Mouse (Mus musculus): Measurements from ENCODE around the gene Trp73. TPM values are rescaled to one million over a fixed set of nuclear protein-coding genes. Genes with fewer than 3 reads are reported as not detected.

Gene Trp73
- polyA plus RNA-seq, 1 experiment from 2014 or later: 0.09 TPM

GRCm38 (mm10) chr4:154139671-154140181 is 282 bp downstream of the Trp73 start:
- H3K36me3 ChIP-seq: no peaks in the 10 kb centered on the region
- no peaks in the 10 kb centered on the region for H3K9me3 ChIP-seq
- peaks cover 79% of the 10 kb centered on the region for H3K27me3 ChIP-seq (ENCODE audit: insufficient read depth, poor library complexity, severe bottlenecking)
- peak overlapping the region; percentile 87 for H3K4me3 ChIP-seq
- peak overlapping the region; percentile 3; the same call in 1 of the 2 replicates for H3K27ac ChIP-seq
- 1% methylated on average over 43 of the region's 59 CpGs for WGBS
- peaks cover 33% of the 10 kb centered on the region for H3K4me1 ChIP-seq
- no peak for DNase-seq (ENCODE audit: low spot score)

- DNase-seq (ENCODE audit: low spot score): no peak
- WGBS: 58% methylated on average over 5 of the region's 5 CpGs
- H3K27me3 ChIP-seq (ENCODE audit: insufficient read depth, poor library complexity, severe bottlenecking): peaks cover 91% of the 10 kb centered on the region
- peaks cover 25% of the 10 kb centered on the region for H3K4me1 ChIP-seq
- H3K36me3 ChIP-seq: no peaks in the 10 kb centered on the region
- H3K27ac ChIP-seq: no peak overlapping the region
- H3K9me3 ChIP-seq: no peaks in the 10 kb centered on the region
- H3K4me3 ChIP-seq: no peak overlapping the region
Measured at GRCm38 (mm10) chr4:154137139-154137538, 2.9 kb downstream of the Trp73 start.

DNA sequence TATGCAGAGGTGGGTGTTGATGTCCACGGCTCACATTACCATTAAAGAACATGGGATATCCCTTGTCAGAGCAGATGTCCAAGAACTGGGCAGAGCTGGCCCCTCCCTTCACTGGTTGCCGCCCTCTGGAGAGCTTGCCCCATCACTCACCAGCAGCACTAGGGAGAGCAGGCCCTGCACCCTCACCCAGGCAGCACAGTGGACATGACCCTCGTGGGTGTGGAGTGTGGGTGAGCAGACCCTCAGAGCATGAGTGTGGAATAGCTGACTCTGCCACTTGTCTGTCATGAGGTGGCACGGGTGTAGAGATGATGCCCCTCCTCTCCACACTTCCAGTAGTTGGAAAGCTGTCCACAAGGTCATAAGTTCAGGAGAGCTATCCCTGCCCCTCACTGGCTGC is 5.2 kb downstream of the Trp73 start:
- peaks cover 73% of the 10 kb centered on the region for H3K27me3 ChIP-seq (ENCODE audit: insufficient read depth, poor library complexity, severe bottlenecking)
- H3K9me3 ChIP-seq: no peaks in the 10 kb centered on the region
- no peak for DNase-seq (ENCODE audit: low spot score)
- H3K4me3 ChIP-seq: no peak overlapping the region
- no peaks in the 10 kb centered on the region for H3K36me3 ChIP-seq
- no peak overlapping the region for H3K27ac ChIP-seq
- H3K4me1 ChIP-seq: peaks cover 6% of the 10 kb centered on the region
- WGBS: 70% methylated on average over 4 of the region's 4 CpGs

DNA sequence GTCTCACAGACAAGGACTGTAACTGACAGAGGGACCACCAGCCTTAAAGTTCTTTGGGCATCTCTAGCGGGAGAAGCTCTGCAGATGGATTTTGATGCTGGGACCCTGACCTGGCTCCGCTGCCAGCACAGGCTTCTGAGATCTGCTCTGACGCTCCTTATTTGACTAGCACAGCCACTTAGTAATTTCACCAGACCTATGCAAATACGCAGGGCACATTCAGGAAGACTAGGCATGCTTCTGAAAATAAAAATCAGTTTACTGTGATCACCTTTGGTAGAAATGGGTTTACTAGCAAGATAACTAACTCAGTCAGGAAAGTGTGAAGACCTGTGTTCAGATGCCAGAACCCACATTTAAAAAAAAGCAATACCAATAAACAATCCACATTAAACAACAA is 8.1 kb downstream of the Trp73 start:
- H3K4me1 ChIP-seq: no peaks in the 10 kb centered on the region
- 73% methylated on average over 4 of the region's 4 CpGs for WGBS

GRCm38 (mm10) chr4:154129950-154130349 is 10.1 kb downstream of the Trp73 start:
- Histone ChIP-seq H3K9me3 (no peaks in the 10 kb centered on the region), H3K36me3 (no peaks in the 10 kb centered on the region), H3K4me1 (no peaks in the 10 kb centered on the region), H3K27ac (no peak overlapping the region), H3K4me3 (no peak overlapping the region), H3K27me3 (ENCODE audit: insufficient read depth, poor library complexity, severe bottlenecking) (peaks cover 47% of the 10 kb centered on the region)
- DNase-seq (ENCODE audit: low spot score): no peak

More for the DNA sequence above, 8.1 kb downstream of the Trp73 start:
- H3K27me3 ChIP-seq (ENCODE audit: insufficient read depth, poor library complexity, severe bottlenecking): peaks cover 59% of the 10 kb centered on the region
- no peaks in the 10 kb centered on the region for H3K9me3 ChIP-seq
- H3K27ac ChIP-seq: no peak overlapping the region
- H3K4me3 ChIP-seq: no peak overlapping the region
- DNase-seq (ENCODE audit: low spot score): no peak
- H3K36me3 ChIP-seq: no peaks in the 10 kb centered on the region

GRCm38 (mm10) chr4:154127273-154127672 is 12.7 kb downstream of the Trp73 start:
- Histone ChIP-seq H3K4me3 (no peak overlapping the region), H3K9me3 (no peaks in the 10 kb centered on the region), H3K27ac (no peak overlapping the region), H3K4me1 (no peaks in the 10 kb centered on the region), H3K36me3 (no peaks in the 10 kb centered on the region), H3K27me3 (ENCODE audit: insufficient read depth, poor library complexity, severe bottlenecking) (peaks cover 48% of the 10 kb centered on the region)
- DNase-seq (ENCODE audit: low spot score): no peak
- WGBS: 69% methylated on average over 3 of the region's 3 CpGs

DNA sequence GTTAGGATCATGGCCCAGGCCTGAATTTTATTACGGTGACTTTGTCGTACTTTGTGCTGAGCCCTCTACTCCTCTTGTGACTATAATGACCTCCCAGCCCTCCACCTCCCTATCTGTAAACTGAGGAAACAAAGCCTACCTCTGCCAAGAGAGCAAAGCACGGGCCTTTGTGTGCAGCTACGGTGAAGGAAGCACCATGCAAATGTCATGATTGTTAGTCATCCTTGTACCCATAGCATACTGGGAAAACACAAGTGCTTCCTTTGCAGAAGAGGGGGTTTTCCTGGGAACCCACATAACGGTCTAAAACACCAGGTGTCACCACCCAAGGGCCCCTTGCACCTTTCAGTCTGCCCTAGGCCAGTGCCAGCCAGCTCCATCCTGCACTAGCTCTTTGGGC is 14.8 kb downstream of the Trp73 start:
- 68% methylated on average over 5 of the region's 5 CpGs for WGBS
- Histone ChIP-seq H3K4me3 (no peak overlapping the region), H3K27me3 (ENCODE audit: insufficient read depth, poor library complexity, severe bottlenecking) (peaks cover 52% of the 10 kb centered on the region), H3K36me3 (no peaks in the 10 kb centered on the region), H3K9me3 (no peaks in the 10 kb centered on the region), H3K27ac (no peak overlapping the region), H3K4me1 (no peaks in the 10 kb centered on the region)
- DNase-seq (ENCODE audit: low spot score): no peak

- Histone ChIP-seq H3K27me3 (ENCODE audit: insufficient read depth, poor library complexity, severe bottlenecking) (peaks cover 53% of the 10 kb centered on the region), H3K9me3 (no peaks in the 10 kb centered on the region), H3K27ac (no peak overlapping the region), H3K36me3 (no peaks in the 10 kb centered on the region), H3K4me1 (no peaks in the 10 kb centered on the region), H3K4me3 (no peak overlapping the region)
- WGBS: 78% methylated on average over 6 of the region's 6 CpGs
- DNase-seq (ENCODE audit: low spot score): no peak
Measured at GRCm38 (mm10) chr4:154123553-154123952, 16.5 kb downstream of the Trp73 start.

GRCm38 (mm10) chr4:154122374-154122773 is 17.6 kb downstream of the Trp73 start:
- Histone ChIP-seq H3K4me1 (no peaks in the 10 kb centered on the region), H3K27me3 (ENCODE audit: insufficient read depth, poor library complexity, severe bottlenecking) (peaks cover 58% of the 10 kb centered on the region), H3K27ac (no peak overlapping the region), H3K4me3 (no peak overlapping the region), H3K36me3 (no peaks in the 10 kb centered on the region), H3K9me3 (no peaks in the 10 kb centered on the region)
- 69% methylated on average over 7 of the region's 7 CpGs for WGBS
- no peak for DNase-seq (ENCODE audit: low spot score)

- 67% methylated on average over 11 of the region's 11 CpGs for WGBS
- H3K4me1 ChIP-seq: no peaks in the 10 kb centered on the region
- H3K4me3 ChIP-seq: no peak overlapping the region
- no peaks in the 10 kb centered on the region for H3K36me3 ChIP-seq
- H3K27ac ChIP-seq: no peak overlapping the region
- no peak for DNase-seq (ENCODE audit: low spot score)
- peaks cover 56% of the 10 kb centered on the region for H3K27me3 ChIP-seq (ENCODE audit: insufficient read depth, poor library complexity, severe bottlenecking)
- no peaks in the 10 kb centered on the region for H3K9me3 ChIP-seq
Measured at GRCm38 (mm10) chr4:154121800-154122199, 18.2 kb downstream of the Trp73 start.

DNA sequence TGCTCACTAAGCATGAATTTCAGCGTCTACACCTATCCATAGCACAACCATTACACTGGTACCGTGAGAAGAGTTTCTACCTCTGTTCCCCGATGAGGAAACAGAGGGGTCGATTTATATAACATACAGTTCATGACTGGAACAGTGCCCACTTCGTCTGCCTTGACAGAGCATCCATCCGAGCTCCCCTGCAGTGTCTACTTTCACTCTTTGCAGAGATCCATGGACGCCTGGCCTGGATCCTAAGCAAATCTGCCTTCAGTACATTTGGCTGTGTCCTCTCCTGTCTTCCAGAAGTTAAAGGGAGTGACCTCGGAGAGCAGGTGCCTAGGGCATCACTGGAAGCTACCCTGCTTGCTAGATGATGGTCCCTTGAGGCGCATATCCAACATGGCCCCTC is 20.8 kb downstream of the Trp73 start:
- Histone ChIP-seq H3K4me3 (no peak overlapping the region), H3K9me3 (no peaks in the 10 kb centered on the region), H3K36me3 (no peaks in the 10 kb centered on the region), H3K4me1 (peaks cover 6% of the 10 kb centered on the region; the same call in 1 of the 2 replicates), H3K27me3 (ENCODE audit: insufficient read depth, poor library complexity, severe bottlenecking) (peaks cover 53% of the 10 kb centered on the region), H3K27ac (no peak overlapping the region)
- no peak for DNase-seq (ENCODE audit: low spot score)
- 78% methylated on average over 9 of the region's 9 CpGs for WGBS

DNA sequence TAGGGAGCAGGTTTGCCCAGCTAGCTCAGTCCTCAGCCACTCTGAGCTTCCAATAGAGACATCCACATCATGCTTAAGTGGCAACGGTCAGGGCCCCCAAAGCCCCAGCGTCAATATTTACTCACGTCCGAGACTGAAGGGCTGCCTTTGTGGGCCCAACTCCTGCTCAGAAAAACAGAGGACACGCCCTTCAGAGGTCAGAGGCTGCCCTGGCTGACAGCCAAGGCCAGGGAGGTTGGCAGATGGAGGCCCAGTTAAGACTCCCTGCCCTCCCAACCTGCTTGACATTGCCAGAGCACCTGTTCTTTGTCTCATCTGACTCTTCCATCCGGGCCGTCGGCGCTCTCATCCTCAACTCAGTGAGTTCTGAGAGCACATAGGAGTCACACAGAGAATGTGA is 21.2 kb downstream of the Trp73 start:
- Histone ChIP-seq H3K27me3 (ENCODE audit: insufficient read depth, poor library complexity, severe bottlenecking) (peaks cover 49% of the 10 kb centered on the region), H3K4me1 (peaks cover 6% of the 10 kb centered on the region; the same call in 1 of the 2 replicates), H3K9me3 (no peaks in the 10 kb centered on the region), H3K36me3 (no peaks in the 10 kb centered on the region), H3K4me3 (no peak overlapping the region), H3K27ac (no peak overlapping the region)
- DNase-seq (ENCODE audit: low spot score): no peak
- WGBS: 63% methylated on average over 9 of the region's 9 CpGs

DNA sequence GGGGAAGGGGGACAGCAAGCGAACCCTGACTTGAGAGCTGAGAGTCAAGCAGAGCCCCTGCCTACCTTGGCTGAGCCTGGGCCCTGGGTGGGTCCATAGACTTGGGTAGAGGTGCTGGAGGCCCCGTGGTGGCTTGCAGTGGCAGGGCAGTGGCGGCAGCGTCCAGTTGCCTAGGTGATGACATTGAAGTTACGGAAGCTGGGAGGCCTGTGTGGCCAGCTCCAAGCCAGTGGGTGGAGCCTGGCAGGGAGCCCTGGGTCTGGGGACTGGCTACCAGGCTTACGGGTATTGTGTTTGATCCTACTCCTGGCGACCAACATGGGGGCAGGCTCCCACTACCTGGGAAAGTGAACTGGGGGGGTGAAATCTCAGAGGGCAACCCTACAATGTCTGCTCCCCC is 23.6 kb downstream of the Trp73 start:
- Histone ChIP-seq H3K27me3 (ENCODE audit: insufficient read depth, poor library complexity, severe bottlenecking) (peaks cover 37% of the 10 kb centered on the region), H3K27ac (no peak overlapping the region), H3K9me3 (no peaks in the 10 kb centered on the region), H3K4me3 (no peak overlapping the region), H3K4me1 (peaks cover 6% of the 10 kb centered on the region; the same call in 1 of the 2 replicates), H3K36me3 (no peaks in the 10 kb centered on the region)
- no peak for DNase-seq (ENCODE audit: low spot score)
- WGBS: 55% methylated on average over 7 of the region's 7 CpGs

- WGBS: 75% methylated on average over 11 of the region's 11 CpGs
- peaks cover 8% of the 10 kb centered on the region for H3K4me1 ChIP-seq
- H3K27ac ChIP-seq: no peak overlapping the region
- H3K9me3 ChIP-seq: no peaks in the 10 kb centered on the region
- H3K36me3 ChIP-seq: no peaks in the 10 kb centered on the region
- no peak overlapping the region for H3K4me3 ChIP-seq
- H3K27me3 ChIP-seq (ENCODE audit: insufficient read depth, poor library complexity, severe bottlenecking): peaks cover 61% of the 10 kb centered on the region
- no peak for DNase-seq (ENCODE audit: low spot score)
Measured at GRCm38 (mm10) chr4:154109850-154110243, 30.2 kb downstream of the Trp73 start.
